Mouse (Mus musculus): ENCODE measurements around the gene Zfp39.

- TF ChIP-seq POLR2A (IDR thresholded peaks at IDR 0.05; ENCODE audit: control insufficient read depth, extremely low read depth, insufficient read depth, low read length, poor library complexity), result peak; percentile 84
- 0 out of 2 replicates have a peak, but pooled peaks have one; percentile 39 for TF ChIP-seq CTCF (IDR thresholded peaks at IDR 0.05; ENCODE audit: borderline replicate concordance, control insufficient read depth, extremely low read depth, insufficient read depth, low read length, poor library complexity)
These were observed 34.5 kb upstream of the Zfp39 start, which contains the start of gene Rnf187 for GRCm38 (mm10) chr11:58938322-58939087.

All from thymus, adult 2 months (tissue).